Mouse (Mus musculus): ENCODE results near the gene Slc38a10. TPM values are rescaled to one million over a fixed set of nuclear protein-coding genes. Genes with fewer than 3 reads are reported as not detected.

Slc38a10 gene
- polyA plus RNA-seq, 1 experiment from 2014 or later: 83.9 TPM

DNA sequence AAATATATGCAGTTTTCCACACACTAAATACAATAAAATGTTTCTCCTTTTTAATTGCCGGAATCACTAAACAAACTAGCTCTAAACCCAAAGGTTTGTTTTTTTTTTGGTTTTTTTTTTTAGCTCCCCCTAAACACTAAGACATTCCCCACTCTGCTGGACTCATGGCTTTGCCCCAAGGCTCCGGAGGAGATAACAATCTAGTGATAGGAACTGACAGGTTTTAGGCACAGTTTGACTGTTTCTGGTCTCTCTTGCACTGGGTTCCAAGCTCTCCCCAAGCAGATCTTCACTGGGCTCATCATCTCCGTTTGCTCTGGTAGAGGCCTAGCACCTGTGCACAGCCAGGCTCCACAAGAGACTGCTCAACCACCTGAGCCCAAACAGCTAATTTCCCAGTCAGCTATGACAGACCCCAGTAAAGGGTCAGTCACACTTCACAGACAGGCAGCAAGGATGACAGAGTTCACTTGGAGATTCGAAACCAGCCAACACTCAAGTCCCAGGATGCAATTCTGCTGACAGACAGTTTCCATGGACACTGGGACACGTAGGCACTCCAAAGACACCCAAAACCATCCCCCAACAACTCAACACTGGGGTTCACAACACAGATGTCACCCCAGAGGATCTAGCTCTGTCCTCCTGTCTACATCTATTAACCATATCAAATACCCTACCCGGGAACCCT lies 1.5 kb downstream of the Slc38a10 start:
- WGBS: 29% methylated on average over 6 of the region's 6 CpGs
- peaks cover 23% of the 10 kb centered on the region; the same call in 1 of the 2 replicates for H3K36me3 ChIP-seq (ENCODE audit: insufficient read depth)
- H3K9me3 ChIP-seq (ENCODE audit: low read depth, low read length): no peaks in the 10 kb centered on the region
- peaks cover 6% of the 10 kb centered on the region; the same call in 1 of the 2 replicates for H3K4me1 ChIP-seq (ENCODE audit: insufficient read depth)
- ATAC-seq (ENCODE audit: insufficient read depth): no peak
- TF ChIP-seq CTCF (IDR thresholded peaks at IDR 0.05; ENCODE audit: low read depth): no peak
- H3K4me2 ChIP-seq: peak overlapping the region; percentile 83
- no peaks in the 10 kb centered on the region for H3K27me3 ChIP-seq (ENCODE audit: insufficient read depth, low read length)
- peak overlapping the region; percentile 80 for H3K9ac ChIP-seq
- H3K27ac ChIP-seq (ENCODE audit: low read depth): no peak overlapping the region
- DNase-seq: no peak
- peak overlapping the region; percentile 86 for H3K4me3 ChIP-seq (ENCODE audit: low read depth, low read length)

GRCm38 (mm10) chr11:120148201-120148855 lies 2.8 kb downstream of the Slc38a10 start:
- Histone ChIP-seq H3K4me3 (ENCODE audit: low read depth, low read length) (no peak overlapping the region), H3K27me3 (ENCODE audit: insufficient read depth, low read length) (no peaks in the 10 kb centered on the region), H3K4me2 (no peak overlapping the region), H3K4me1 (ENCODE audit: insufficient read depth) (peaks cover 6% of the 10 kb centered on the region; the same call in 1 of the 2 replicates), H3K9ac (no peak overlapping the region), H3K27ac (ENCODE audit: low read depth) (no peak overlapping the region), H3K9me3 (ENCODE audit: low read depth, low read length) (no peaks in the 10 kb centered on the region), H3K36me3 (ENCODE audit: insufficient read depth) (peaks cover 23% of the 10 kb centered on the region; the same call in 1 of the 2 replicates)
- TF ChIP-seq CTCF (IDR thresholded peaks at IDR 0.05; ENCODE audit: low read depth): no peak
- no peak for DNase-seq
- WGBS: 80% methylated on average over 8 of the region's 8 CpGs
- ATAC-seq (ENCODE audit: insufficient read depth): no peak

- no peaks in the 10 kb centered on the region for H3K27me3 ChIP-seq (ENCODE audit: insufficient read depth, low read length)
- peaks cover 34% of the 10 kb centered on the region; the same call in 1 of the 2 replicates for H3K36me3 ChIP-seq (ENCODE audit: insufficient read depth)
- ATAC-seq (ENCODE audit: insufficient read depth) (no peak), DNase-seq (no peak)
- H3K4me3 ChIP-seq (ENCODE audit: low read depth, low read length): no peak overlapping the region
- H3K9ac ChIP-seq: no peak overlapping the region
- H3K9me3 ChIP-seq (ENCODE audit: low read depth, low read length): no peaks in the 10 kb centered on the region
- WGBS: 64% methylated on average over 13 of the region's 13 CpGs
- no peak overlapping the region for H3K4me2 ChIP-seq
- H3K27ac ChIP-seq (ENCODE audit: low read depth): peak overlapping the region; percentile 52; the same call in 1 of the 2 replicates
- TF ChIP-seq CTCF (IDR thresholded peaks at IDR 0.05; ENCODE audit: low read depth): no peak
- H3K4me1 ChIP-seq (ENCODE audit: insufficient read depth): no peaks in the 10 kb centered on the region
Measured at GRCm38 (mm10) chr11:120143708-120144497, 7.2 kb downstream of the Slc38a10 start.

GRCm38 (mm10) chr11:120142601-120143051 lies 8.5 kb downstream of the Slc38a10 start:
- Histone ChIP-seq H3K36me3 (ENCODE audit: insufficient read depth) (peaks cover 43% of the 10 kb centered on the region; the same call in 1 of the 2 replicates), H3K27ac (ENCODE audit: low read depth) (peak overlapping the region; percentile 75), H3K9ac (0 out of 2 replicates have a peak overlapping the region, but pooled peaks have one; percentile 2), H3K4me1 (ENCODE audit: insufficient read depth) (no peaks in the 10 kb centered on the region), H3K27me3 (ENCODE audit: insufficient read depth, low read length) (no peaks in the 10 kb centered on the region), H3K4me3 (ENCODE audit: low read depth, low read length) (no peak overlapping the region), H3K4me2 (no peak overlapping the region; the same call in 1 of the 2 replicates), H3K9me3 (ENCODE audit: low read depth, low read length) (no peaks in the 10 kb centered on the region)
- DNase-seq (peak; percentile 78), ATAC-seq (ENCODE audit: insufficient read depth) (peak; percentile 80)
- 72% methylated on average over 3 of the region's 3 CpGs for WGBS
- TF ChIP-seq CTCF (IDR thresholded peaks at IDR 0.05; ENCODE audit: low read depth): peak; percentile 50

- TF ChIP-seq CTCF (IDR thresholded peaks at IDR 0.05; ENCODE audit: low read depth): peak; percentile 17; the same call in 1 of the 2 replicates
- no peaks in the 10 kb centered on the region for H3K27me3 ChIP-seq (ENCODE audit: insufficient read depth, low read length)
- H3K4me2 ChIP-seq: no peak overlapping the region
- 70% methylated on average over 6 of the region's 6 CpGs for WGBS
- peaks cover 9% of the 10 kb centered on the region for H3K4me1 ChIP-seq (ENCODE audit: insufficient read depth)
- ATAC-seq (ENCODE audit: insufficient read depth): no peak
- peaks cover 27% of the 10 kb centered on the region; the same call in 1 of the 2 replicates for H3K36me3 ChIP-seq (ENCODE audit: insufficient read depth)
- no peak overlapping the region for H3K27ac ChIP-seq (ENCODE audit: low read depth)
- no peak overlapping the region for H3K4me3 ChIP-seq (ENCODE audit: low read depth, low read length)
- no peaks in the 10 kb centered on the region for H3K9me3 ChIP-seq (ENCODE audit: low read depth, low read length)
- no peak overlapping the region for H3K9ac ChIP-seq
- no peak for DNase-seq
Measured at GRCm38 (mm10) chr11:120140255-120140654, 10.9 kb downstream of the Slc38a10 start.

GRCm38 (mm10) chr11:120139309-120139731 lies 11.8 kb downstream of the Slc38a10 start:
- DNase-seq: no peak
- 68% methylated on average over 10 of the region's 10 CpGs for WGBS
- Histone ChIP-seq H3K4me3 (ENCODE audit: low read depth, low read length) (no peak overlapping the region), H3K36me3 (ENCODE audit: insufficient read depth) (peaks cover 31% of the 10 kb centered on the region; the same call in 1 of the 2 replicates), H3K4me1 (ENCODE audit: insufficient read depth) (peaks cover 9% of the 10 kb centered on the region), H3K9me3 (ENCODE audit: low read depth, low read length) (no peaks in the 10 kb centered on the region), H3K27me3 (ENCODE audit: insufficient read depth, low read length) (no peaks in the 10 kb centered on the region), H3K4me2 (no peak overlapping the region), H3K9ac (no peak overlapping the region), H3K27ac (ENCODE audit: low read depth) (no peak overlapping the region)
- no peak for ATAC-seq (ENCODE audit: insufficient read depth)
- no peak for TF ChIP-seq CTCF (IDR thresholded peaks at IDR 0.05; ENCODE audit: low read depth)

Measured in lung, embryonic 14.5 days (tissue).